Mouse (Mus musculus) CD4-positive naive resting alpha-beta T cell, adult 57 days (primary cell): ENCODE results near the gene Rcbtb1. TPM values are rescaled to one million over a fixed set of nuclear protein-coding genes. Genes with fewer than 3 reads are reported as not detected.

Experiments
- total RNA-seq: library from RNA; stranded (reverse); gene quantifications from one replicate; pipeline ENCODE4 v1.2.4, GENCODE M21; 2023

Rcbtb1 gene
- total RNA-seq: 98.0 TPM

GRCm38 (mm10) chr14:59200711-59201603, at the start of gene Rcbtb1:
Gene Rcbtb1 (plus strand): TSS chr14:59201209.

GRCm38 (mm10) chr14:59178649-59179048, 22.4 kb upstream of the Rcbtb1 start, which contains the start of gene Gm5142:
Gene Gm5142 (minus strand): TSS chr14:59178749.

GRCm38 (mm10) chr14:59260056-59260455, 59.0 kb downstream of the Rcbtb1 start, which contains the start of gene Gm6904:
Gene Gm6904 (minus strand): TSS chr14:59260216.

Other genes with a start within 250 kb of the Rcbtb1 start
- not detected for gene 1700129C05Rik, start 58.3 kb upstream of the Rcbtb1 start, total RNA-seq
- gene Gm5142, start 22.5 kb upstream of the Rcbtb1 start, total RNA-seq: not detected
- gene Gm6904, start 59.0 kb downstream of the Rcbtb1 start, total RNA-seq: 4.9 TPM
- 5.5 TPM for gene Phf11a, start 96.3 kb downstream of the Rcbtb1 start, total RNA-seq
- 35.6 TPM for gene Phf11b, start 140.1 kb downstream of the Rcbtb1 start, total RNA-seq
- gene Phf11d, start 164.3 kb downstream of the Rcbtb1 start, total RNA-seq: 8.4 TPM
- 13.4 TPM for gene Phf11c, start 194.2 kb downstream of the Rcbtb1 start, total RNA-seq
- 37.7 TPM for gene Setdb2, start 239.7 kb downstream of the Rcbtb1 start, total RNA-seq
- 28.3 TPM for gene Cab39l, start 239.8 kb downstream of the Rcbtb1 start, total RNA-seq